Mouse (Mus musculus): ENCODE measurements around the gene Slc12a3.

Slc12a3 gene

GRCm38 (mm10) chr8:94408443-94409080, 79.6 kb downstream of the Slc12a3 start:
- no peak for DNase-seq (ENCODE audit: low spot score)

- DNase-seq (ENCODE audit: low spot score), result no peak
These were observed 80.5 kb downstream of the Slc12a3 start for GRCm38 (mm10) chr8:94409523-94409922.

GRCm38 (mm10) chr8:94412518-94412917, 83.5 kb downstream of the Slc12a3 start:
- DNase-seq (ENCODE audit: low spot score), result no peak

GRCm38 (mm10) chr8:94413509-94413908, 84.5 kb downstream of the Slc12a3 start:
- DNase-seq (ENCODE audit: low spot score), result no peak

- DNase-seq (ENCODE audit: low spot score), result no peak
These were observed 86.2 kb downstream of the Slc12a3 start for GRCm38 (mm10) chr8:94415218-94415617.

All from ovary, postnatal 36 days (tissue).